Comparison of ENCODE assay signal across 22 mouse cellular contexts in genomic region chr17:86815016-86815865, GRCm38 (mm10).
DNase-seq lines count a peak whose midpoint lies in the region; ATAC-seq and TF ChIP-seq lines count a peak whose summit lies in the region.
"Had no signal": no experiment of that assay in that cellular context is flagged by ENCODE, and none has a peak within 500 bp of the region (broad histone marks: within the 10 kb centered on the region; RNA-seq: fewer than 3 reads in every experiment).

No protein-coding gene starts in this region.

- H3K9ac ChIP-seq in heart, embryonic 14.5 days (ENCODE audit: low read length), result no peak overlapping the region
- H3K9ac ChIP-seq in lung, embryonic 14.5 days, result no peak overlapping the region
- no peak overlapping the region for H3K9ac ChIP-seq in hindbrain, embryonic 12.5 days
- H3K9ac ChIP-seq: embryonic facial prominence, embryonic 15.5 days; forebrain, embryonic 12.5 days; forebrain, postnatal 0 days; hindbrain, embryonic 13.5 days; limb, embryonic 13.5 days; liver, embryonic 14.5 days; midbrain, embryonic 15.5 days; neural tube, embryonic 15.5 days; stomach, embryonic 15.5 days had no signal

- H3K4me2 ChIP-seq in heart, embryonic 14.5 days (ENCODE audit: low read length), result no peak overlapping the region
- 0 out of 2 replicates have a peak overlapping the region, but pooled peaks have one; percentile 16 for H3K4me2 ChIP-seq in lung, embryonic 14.5 days
- no peak overlapping the region for H3K4me2 ChIP-seq in hindbrain, embryonic 12.5 days (replicated peaks)
- H3K4me2 ChIP-seq: embryonic facial prominence, embryonic 15.5 days; forebrain, embryonic 12.5 days; hindbrain, embryonic 13.5 days; limb, embryonic 13.5 days; midbrain, embryonic 15.5 days; neural tube, embryonic 15.5 days; stomach, embryonic 15.5 days had no signal

- 60% methylated on average over 24 of the region's 24 CpGs for WGBS in heart, embryonic 14.5 days
- WGBS in lung, embryonic 14.5 days, result 34% methylated on average over 24 of the region's 24 CpGs
- 83% methylated on average over 24 of the region's 24 CpGs for WGBS in hindbrain, embryonic 12.5 days

- no peaks in the 10 kb centered on the region for H3K27me3 ChIP-seq in heart, embryonic 14.5 days (ENCODE audit: control insufficient read depth, insufficient read depth, low read length)
- H3K27me3 ChIP-seq in lung, embryonic 14.5 days (ENCODE audit: insufficient read depth, low read length), result no peaks in the 10 kb centered on the region
- H3K27me3 ChIP-seq in hindbrain, embryonic 12.5 days, result no peaks in the 10 kb centered on the region
- H3K27me3 ChIP-seq: embryonic facial prominence, embryonic 15.5 days; forebrain, embryonic 12.5 days; hindbrain, embryonic 13.5 days; midbrain, embryonic 15.5 days; neural tube, embryonic 15.5 days; stomach, embryonic 15.5 days had no signal

- no peak for ATAC-seq in heart, embryonic 14.5 days (ENCODE audit: insufficient number of reproducible peaks, insufficient read depth, low FRiP score, low read depth)
- 0 out of 2 replicates have a peak, but pooled peaks have one; percentile 21 for ATAC-seq in lung, embryonic 14.5 days (ENCODE audit: insufficient read depth)
- ATAC-seq in hindbrain, embryonic 12.5 days (ENCODE audit: low FRiP score), result no peak
- ATAC-seq: CD4-positive, CD25-positive, alpha-beta regulatory T cell, adult 4 months; forebrain, postnatal 0 days; midbrain, embryonic 15.5 days had no signal

- H3K9me3 ChIP-seq in heart, embryonic 14.5 days (ENCODE audit: control insufficient read depth, low read length), result no peaks in the 10 kb centered on the region
- no peaks in the 10 kb centered on the region for H3K9me3 ChIP-seq in lung, embryonic 14.5 days (ENCODE audit: low read depth, low read length)
- H3K9me3 ChIP-seq in hindbrain, embryonic 12.5 days (replicated peaks), result no peaks in the 10 kb centered on the region
- H3K9me3 ChIP-seq: embryonic facial prominence, embryonic 10.5 days; embryonic facial prominence, embryonic 15.5 days; forebrain, embryonic 12.5 days; hindbrain, embryonic 13.5 days; limb, embryonic 13.5 days; midbrain, embryonic 10.5 days; midbrain, embryonic 15.5 days; neural tube, embryonic 15.5 days; stomach, embryonic 15.5 days had no signal

- no peak for DNase-seq in heart, postnatal 10 days
- peak; percentile 78 to 81 for DNase-seq in lung, adult 18-20 months
- peak; percentile 60 for DNase-seq in lung, embryonic 14.5 days
- peak; percentile 61 for DNase-seq in lung, postnatal 14 days
- no peak for DNase-seq in spleen, postnatal 14 days (ENCODE audit: low spot score in 2 of 2)
- DNase-seq: cerebellum, adult 8-10 months; cerebellum, postnatal 25 days; forebrain, postnatal 0 days; right cerebral cortex, postnatal 14 days had no signal

- peaks cover 5% of the 10 kb centered on the region; the same call in 1 of the 2 replicates for H3K36me3 ChIP-seq in heart, embryonic 14.5 days (ENCODE audit: control insufficient read depth, insufficient read depth, low read length)
- no peaks in the 10 kb centered on the region for H3K36me3 ChIP-seq in lung, embryonic 14.5 days (ENCODE audit: insufficient read depth)
- H3K36me3 ChIP-seq in hindbrain, embryonic 12.5 days, result no peaks in the 10 kb centered on the region
- H3K36me3 ChIP-seq: embryonic facial prominence, embryonic 10.5 days; embryonic facial prominence, embryonic 15.5 days; forebrain, embryonic 12.5 days; hindbrain, embryonic 13.5 days; limb, embryonic 13.5 days; midbrain, embryonic 10.5 days; midbrain, embryonic 15.5 days; neural tube, embryonic 15.5 days; stomach, embryonic 15.5 days had no signal

- H3K4me1 ChIP-seq in heart, embryonic 14.5 days (ENCODE audit: control insufficient read depth in 2 of 2, insufficient read depth in 2 of 2, low read length in 2 of 2), result peaks cover 0 to 5% of the 10 kb centered on the region in 2 experiments; a peak in 2 of 4 replicates
- no peaks in the 10 kb centered on the region for H3K4me1 ChIP-seq in lung, embryonic 14.5 days (ENCODE audit: insufficient read depth)
- H3K4me1 ChIP-seq in hindbrain, embryonic 12.5 days, result 0 out of 2 replicates have a peak, but pooled peaks cover 4% of the 10 kb centered on the region
- H3K4me1 ChIP-seq: midbrain, embryonic 15.5 days had no signal

- intact Hi-C loops in heart, postnatal 10 days (cut with DNase I), result no loop called here

- no peak overlapping the region for H3K4me3 ChIP-seq in heart, embryonic 14.5 days (ENCODE audit: control insufficient read depth in 1 of 2, insufficient read depth in 1 of 2, low read depth in 1 of 2, low read length in 2 of 2)
- H3K4me3 ChIP-seq in lung, embryonic 14.5 days (ENCODE audit: low read depth, low read length), result no peak overlapping the region
- H3K4me3 ChIP-seq in hindbrain, embryonic 12.5 days, result no peak overlapping the region
- H3K4me3 ChIP-seq: embryonic facial prominence, embryonic 10.5 days; embryonic facial prominence, embryonic 15.5 days; forebrain, embryonic 12.5 days; hindbrain, embryonic 13.5 days; limb, embryonic 13.5 days; midbrain, embryonic 10.5 days; midbrain, embryonic 15.5 days; neural tube, embryonic 15.5 days; stomach, embryonic 15.5 days had no signal

- H3K27ac ChIP-seq in heart, embryonic 14.5 days (replicated peaks in 1 of 2; ENCODE audit: control insufficient read depth in 1 of 2, insufficient read depth in 1 of 2, low read depth in 2 of 2, low read length in 2 of 2), result peak overlapping the region; percentile 12 to 35; a peak in 1 of 4 replicates
- H3K27ac ChIP-seq in lung, embryonic 14.5 days (ENCODE audit: low read depth), result no peak overlapping the region
- H3K27ac ChIP-seq in hindbrain, embryonic 12.5 days, result no peak overlapping the region
- H3K27ac ChIP-seq: embryonic facial prominence, embryonic 10.5 days; embryonic facial prominence, embryonic 15.5 days; forebrain, embryonic 12.5 days; hindbrain, embryonic 13.5 days; limb, embryonic 13.5 days; liver, embryonic 14.5 days; midbrain, embryonic 10.5 days; midbrain, embryonic 15.5 days; neural tube, embryonic 15.5 days; stomach, embryonic 15.5 days had no signal

- TF ChIP-seq CTCF in lung, embryonic 14.5 days (IDR thresholded peaks at IDR 0.05; ENCODE audit: low read depth), result no peak

Comparison
In these comparisons a context has a peak if more than half of its experiments do, and no peak if none do; other contexts are left out.
1. H3K27ac ChIP-seq: peak in heart, embryonic 14.5 days (2 of 2); none in lung, embryonic 14.5 days (single experiment) and hindbrain, embryonic 12.5 days (single experiment).
2. DNase-seq: peak in lung, adult 18-20 months (2 of 2), lung, embryonic 14.5 days (single experiment) and lung, postnatal 14 days (single experiment); none in heart, postnatal 10 days (0 of 2) and spleen, postnatal 14 days (0 of 2).